ENCODE assay signal across 20 mouse cellular contexts in the genomic region with DNA sequence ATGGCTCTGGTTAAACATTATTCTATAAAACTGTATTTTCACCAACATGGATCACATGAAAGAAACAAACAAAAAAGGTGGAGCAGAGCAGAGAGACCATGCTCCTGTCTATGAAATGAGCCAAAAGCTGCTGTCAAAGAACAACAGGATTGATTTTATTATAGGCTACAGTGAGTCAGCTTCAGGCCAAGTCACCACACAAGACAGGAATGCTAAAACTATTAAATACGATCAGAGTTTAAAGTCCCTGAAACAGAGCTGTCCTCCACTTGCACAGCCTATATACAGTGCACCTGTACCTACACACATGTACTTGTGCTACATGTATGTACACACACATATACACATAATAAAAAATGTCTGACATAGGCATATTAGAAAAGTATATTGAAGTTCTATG.
A peak's percentile ranks its signal among the peaks of the same experiment; 100 is the strongest.
DNase-seq lines count a peak whose midpoint lies in the region; ATAC-seq and TF ChIP-seq lines count a peak whose summit lies in the region.
"Had no signal": no experiment of that assay in that cellular context is flagged by ENCODE, and none has a peak within 500 bp of the region (broad histone marks: within the 10 kb centered on the region; RNA-seq: fewer than 3 reads in every experiment).

No protein-coding gene starts in this region.

- no peak overlapping the region for H3K4me2 ChIP-seq in midbrain, embryonic 11.5 days
- no peak overlapping the region for H3K4me2 ChIP-seq in midbrain, postnatal 0 days (ENCODE audit: low read depth, low read length, poor library complexity, severe bottlenecking)

- no peaks in the 10 kb centered on the region for H3K36me3 ChIP-seq in midbrain, embryonic 11.5 days (ENCODE audit: control insufficient read depth, insufficient read depth, low read length)
- no peaks in the 10 kb centered on the region for H3K36me3 ChIP-seq in midbrain, postnatal 0 days (ENCODE audit: insufficient read depth, low read length)
- H3K36me3 ChIP-seq: G1E had no signal

- H3K27me3 ChIP-seq in midbrain, embryonic 11.5 days (ENCODE audit: control insufficient read depth, insufficient read depth, low read length): no peaks in the 10 kb centered on the region
- no peaks in the 10 kb centered on the region for H3K27me3 ChIP-seq in midbrain, postnatal 0 days (ENCODE audit: insufficient read depth, low read length)
- H3K27me3 ChIP-seq: CH12.LX, Patski had no signal

- 87% methylated on average over 1 of the region's 1 CpGs for WGBS in midbrain, embryonic 11.5 days
- 73% methylated on average over 1 of the region's 1 CpGs for WGBS in midbrain, postnatal 0 days

- H3K4me3 ChIP-seq in midbrain, embryonic 11.5 days (ENCODE audit: low read depth, low read length): no peak overlapping the region
- no peak overlapping the region for H3K4me3 ChIP-seq in midbrain, postnatal 0 days (ENCODE audit: low read depth, low read length)

- no peaks in the 10 kb centered on the region for H3K4me1 ChIP-seq in midbrain, embryonic 11.5 days (ENCODE audit: control insufficient read depth, insufficient read depth, low read length)
- H3K4me1 ChIP-seq in midbrain, postnatal 0 days (ENCODE audit: insufficient read depth, low read length): no peaks in the 10 kb centered on the region

- peak; percentile 62 for DNase-seq in midbrain, embryonic 11.5 days (ENCODE audit: low spot score, missing footprints)
- no peak for DNase-seq in midbrain, postnatal 0 days (ENCODE audit: low spot score)
- DNase-seq in NIH3T3 (ENCODE audit: low read depth): peak; percentile 18
- no peak for DNase-seq in left cerebral cortex, postnatal 10 days (ENCODE audit: extremely low spot score in 1 of 2, low spot score in 2 of 2)
- DNase-seq: adrenal gland, adult 2 months; adrenal gland, adult 8-10 months; adrenal gland, postnatal 10 days; adrenal gland, postnatal 14 days; adrenal gland, postnatal 25 days; adrenal gland, postnatal 36 days; B cell, adult 2 months; cerebellum, adult 11 months; cerebellum, adult 11-12 months; cerebellum, adult 18-20 months; cerebellum, adult 2 months had no signal

- no peak for ATAC-seq in midbrain, embryonic 11.5 days (ENCODE audit: low FRiP score)
- no peak for ATAC-seq in midbrain, postnatal 0 days (ENCODE audit: low FRiP score)
- ATAC-seq: activated CD4-positive, CD25-positive, alpha-beta regulatory T cell, adult 4 months; CD4-positive, CD25-positive, alpha-beta regulatory T cell, adult 4 months; Patski had no signal

- no peak overlapping the region for H3K9ac ChIP-seq in midbrain, embryonic 11.5 days (ENCODE audit: low read length)
- no peak overlapping the region for H3K9ac ChIP-seq in midbrain, postnatal 0 days (replicated peaks; ENCODE audit: low read length, poor library complexity, severe bottlenecking)

- no peaks in the 10 kb centered on the region for H3K9me3 ChIP-seq in midbrain, embryonic 11.5 days (ENCODE audit: control insufficient read depth, low read length)
- no peaks in the 10 kb centered on the region for H3K9me3 ChIP-seq in midbrain, postnatal 0 days (ENCODE audit: low read length)
- H3K9me3 ChIP-seq: G1E had no signal

- intact Hi-C loops in left cerebral cortex, postnatal 10 days (cut with DNase I): no loop called here

- TF ChIP-seq CTCF in midbrain, postnatal 0 days (IDR thresholded peaks at IDR 0.05): no peak

- H3K27ac ChIP-seq in midbrain, embryonic 11.5 days (ENCODE audit: low read depth, low read length): no peak overlapping the region
- H3K27ac ChIP-seq in midbrain, postnatal 0 days (ENCODE audit: low read depth, low read length): no peak overlapping the region

Comparison
In these comparisons a context has a peak if more than half of its experiments do, and no peak if none do; other contexts are left out.
1. DNase-seq: peak in midbrain, embryonic 11.5 days (single experiment) and NIH3T3 (single experiment); none in midbrain, postnatal 0 days (single experiment) and left cerebral cortex, postnatal 10 days (0 of 2).